Mouse (Mus musculus) gastrocnemius, postnatal 25 days (tissue): ENCODE measurements around the gene Sema6c. TPM values are rescaled to one million over a fixed set of nuclear protein-coding genes. Genes with fewer than 3 reads are reported as not detected.
"Not testable (repeated sequence)": the region's sequence is repeated elsewhere in the genome, so short reads cannot be mapped to it uniquely, and the experiment has no call there.

Experiments used
- DNase-seq: peaks from one replicate; pipeline ENCODE4 v3.0.0; 2022
- total RNA-seq, 2 experiments: library from RNA; stranded (reverse); gene quantifications; 1 replicate in 1 of 2; 2 replicates in 1 of 2; pipeline ENCODE4 v1.2.3; 2021

Sema6c gene
- total RNA-seq, 2 experiments from 2014 or later: 98.2 to 101 TPM

DNA sequence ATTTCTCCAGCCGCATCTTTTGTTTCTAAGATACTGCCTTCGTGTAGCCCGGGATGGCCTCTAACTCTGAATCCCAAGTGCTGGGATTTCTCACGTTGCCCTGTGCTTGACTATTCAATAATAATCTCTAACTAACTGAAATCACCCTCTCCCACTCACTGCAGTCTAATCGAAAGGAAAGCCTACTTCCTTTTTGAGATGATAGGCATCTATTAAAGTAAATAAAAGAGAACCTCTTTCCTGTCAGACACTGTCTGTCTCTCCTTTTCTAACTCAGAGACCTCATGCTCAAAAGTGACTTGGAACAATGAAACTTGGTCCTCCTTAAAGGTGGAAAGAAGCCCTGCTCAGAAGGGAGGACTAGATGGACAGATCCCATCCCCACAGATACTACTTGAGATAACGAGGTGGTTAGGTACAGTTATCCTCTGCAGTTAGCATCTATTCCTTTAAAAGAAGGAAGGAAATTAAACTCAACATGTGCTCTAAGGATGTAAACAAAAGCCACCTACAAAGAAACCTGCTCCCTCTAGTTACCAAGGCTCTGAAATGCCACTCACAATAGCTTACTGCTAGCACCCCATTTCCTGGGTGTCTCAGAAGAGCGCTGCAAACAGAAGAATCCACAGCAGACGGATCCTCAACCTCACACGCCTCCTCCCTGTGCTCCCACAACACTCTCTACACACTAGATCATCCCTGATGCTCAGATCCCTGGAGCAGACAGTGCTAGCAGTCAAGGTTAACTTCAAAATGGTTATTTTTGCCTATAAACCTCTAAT is 24.7 kb downstream of the Sema6c start:
- DNase-seq: no peak

DNA sequence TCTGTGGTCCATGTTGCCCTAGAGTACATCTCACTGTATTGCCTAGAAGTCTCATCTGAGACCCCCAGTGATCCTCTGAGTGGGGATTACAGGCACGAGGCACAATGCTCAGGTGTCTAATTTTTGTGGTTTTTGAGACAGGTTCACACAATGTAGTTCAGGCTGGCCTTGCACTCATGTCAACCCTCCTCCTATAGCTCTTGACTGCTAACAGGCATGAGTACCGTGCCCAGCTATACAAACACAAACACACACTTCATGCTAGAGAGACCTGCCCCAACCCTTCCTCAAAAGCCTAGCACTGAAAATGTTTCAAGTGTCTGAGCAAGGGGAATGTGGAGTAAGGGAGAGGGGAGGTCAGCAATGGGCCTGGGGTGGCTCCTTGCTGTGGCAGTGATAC is 25.8 kb downstream of the Sema6c start:
- no peak for DNase-seq

DNA sequence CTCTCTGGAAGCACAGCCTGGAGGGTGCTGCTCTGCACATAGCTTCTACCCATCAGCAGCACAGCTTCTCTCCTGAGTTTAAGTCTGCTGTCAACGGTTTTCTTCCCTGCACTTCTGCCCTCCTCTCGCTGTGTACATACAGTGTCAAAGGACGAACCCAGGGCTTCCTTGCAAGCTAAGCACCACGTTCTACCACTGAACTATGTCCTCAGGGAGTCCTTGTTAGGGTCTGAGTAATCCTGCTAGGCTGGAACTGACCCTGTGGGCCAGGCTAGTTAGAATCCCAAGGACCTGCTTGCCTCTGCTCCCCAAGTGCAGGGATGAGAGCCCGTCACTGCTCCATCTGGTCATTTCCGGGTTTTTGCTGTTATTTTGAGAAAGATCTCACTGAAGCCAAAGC is 26.6 kb downstream of the Sema6c start:
- no peak for DNase-seq

DNA sequence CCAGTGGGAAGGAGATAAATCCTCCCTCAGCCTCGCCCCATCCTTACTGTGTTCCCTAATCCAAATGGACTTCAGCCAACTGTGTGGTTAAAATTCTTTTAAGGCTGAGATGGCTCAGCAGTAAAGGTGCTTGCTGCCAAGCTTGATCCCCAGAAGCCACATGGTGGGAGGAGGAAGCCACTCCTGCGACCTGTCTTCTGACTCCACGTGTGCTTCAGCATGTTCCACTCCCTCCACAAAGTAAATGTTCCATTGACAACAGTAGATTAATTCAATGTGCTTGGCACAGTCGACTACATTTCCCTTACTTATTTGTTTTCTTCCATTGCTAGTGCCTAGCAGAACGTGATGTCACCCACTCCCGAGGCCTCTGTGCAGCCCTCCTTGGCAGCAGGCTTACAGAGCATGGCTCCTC is 34.5 kb downstream of the Sema6c start:
- no peak for DNase-seq

DNA sequence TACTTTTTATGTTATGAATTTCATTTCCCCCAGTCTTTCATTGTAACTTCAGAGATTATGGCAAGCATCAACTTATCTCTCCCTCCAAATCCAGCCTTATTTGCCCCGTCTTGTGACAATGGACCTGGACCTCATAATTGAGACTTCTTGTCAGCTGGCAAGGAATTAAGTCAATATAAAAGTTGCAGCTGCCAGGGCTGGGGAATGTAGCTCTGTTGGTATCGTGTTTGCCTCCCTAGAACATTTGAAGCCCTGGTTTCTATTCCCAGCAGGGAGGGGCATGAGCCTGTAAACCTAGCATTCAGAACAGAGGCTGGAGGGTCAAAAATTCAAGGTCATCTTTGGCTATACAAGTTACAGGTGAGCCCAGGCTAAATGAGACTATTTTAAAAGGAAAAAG is 35.5 kb downstream of the Sema6c start:
- DNase-seq: no peak

DNA sequence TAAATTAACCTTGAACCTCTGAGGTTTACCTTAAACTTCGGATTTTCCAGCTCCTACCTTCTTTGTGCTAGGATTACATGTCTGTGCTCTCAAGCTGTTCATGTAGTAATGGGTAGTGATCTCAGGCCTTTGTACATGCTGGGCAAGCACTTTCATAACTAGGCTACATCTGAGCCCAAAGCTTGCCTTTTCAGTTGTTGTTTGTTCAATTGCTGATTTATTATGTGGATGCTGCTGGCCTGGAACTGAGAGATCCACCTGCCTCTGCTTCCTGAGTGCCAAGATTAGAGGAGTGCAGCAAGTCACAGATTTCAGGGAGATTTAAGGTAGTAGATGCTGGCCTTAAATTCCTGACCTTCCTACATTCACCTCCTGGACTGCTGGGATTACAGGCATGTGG is 38.8 kb downstream of the Sema6c start:
- no peak for DNase-seq

DNA sequence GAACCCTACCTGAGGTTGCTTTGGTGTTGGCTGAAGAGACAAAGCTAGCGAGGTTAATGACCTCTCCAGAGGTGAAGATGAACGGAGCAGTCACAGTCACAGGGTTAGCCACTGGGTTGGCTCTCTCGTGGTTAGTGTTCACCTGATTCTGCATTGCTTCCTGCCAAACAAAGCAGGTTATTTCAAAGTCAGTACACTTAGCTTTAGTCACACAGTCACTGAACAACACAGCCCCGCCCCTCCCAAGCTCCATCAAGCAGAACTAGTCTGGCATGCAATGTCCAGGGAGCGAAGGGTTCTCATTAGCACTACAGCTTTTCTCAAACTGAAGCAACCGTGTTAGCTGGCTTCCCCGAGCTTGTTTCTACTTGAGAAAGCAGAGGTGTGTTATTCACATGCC is 39.9 kb downstream of the Sema6c start:
- no peak for DNase-seq

DNA sequence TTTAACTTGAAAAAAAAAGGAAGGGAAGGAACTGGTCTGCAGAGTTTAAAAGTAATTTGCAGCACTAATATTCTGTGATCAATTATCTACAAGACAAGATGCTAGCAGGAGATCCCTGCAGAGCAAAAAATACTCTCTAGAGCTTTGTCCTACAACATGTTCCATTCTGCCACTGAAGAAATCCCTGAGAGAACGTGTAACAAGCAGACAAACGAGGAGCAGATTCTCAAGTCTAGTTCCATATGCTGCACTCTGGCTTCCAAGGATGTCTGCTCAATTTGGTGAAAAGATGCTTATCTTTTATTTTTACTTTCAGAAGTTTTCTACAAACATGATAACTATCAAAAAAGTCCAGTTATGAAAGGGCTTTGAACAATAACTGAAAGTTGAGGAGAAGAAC is 40.3 kb downstream of the Sema6c start:
- no peak for DNase-seq

DNA sequence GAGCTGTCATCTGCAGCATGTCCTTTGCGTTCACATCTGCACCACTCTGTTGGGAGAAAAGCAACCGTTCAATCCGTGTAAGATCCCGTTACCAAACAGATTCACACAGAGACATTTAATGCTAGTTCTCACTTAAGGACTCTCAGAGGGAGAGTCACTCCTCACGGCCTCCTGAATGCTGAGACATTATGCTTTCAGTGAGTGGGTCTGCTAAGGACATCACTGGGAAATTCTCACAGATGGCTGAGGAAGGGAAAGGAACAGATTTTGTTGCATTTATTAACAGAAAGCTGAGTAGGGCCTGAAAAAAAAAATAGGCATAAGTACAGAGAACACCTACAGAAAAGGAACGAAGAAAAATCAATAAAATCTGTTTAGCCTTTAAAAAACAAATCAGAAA is 43.6 kb downstream of the Sema6c start:
- DNase-seq: no peak

DNA sequence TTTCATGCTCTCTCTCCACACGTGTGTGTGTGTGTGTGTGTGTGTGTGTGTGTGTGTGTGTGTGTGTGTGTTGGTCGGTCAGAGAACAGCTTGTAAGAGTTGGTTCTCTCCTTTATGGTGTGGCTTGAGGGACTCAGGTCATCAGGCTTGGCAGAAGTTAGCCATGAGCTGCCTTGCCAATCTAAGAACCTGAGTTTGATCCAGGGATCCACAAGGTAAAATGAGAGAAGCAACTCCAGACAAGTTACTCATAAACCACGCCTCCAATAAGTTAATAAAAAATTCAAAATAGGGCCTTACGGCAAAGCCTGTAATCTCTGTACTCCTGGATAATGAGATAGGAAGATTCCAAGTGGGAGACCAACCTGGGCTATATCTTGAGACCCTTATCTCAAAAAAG is 48.0 kb downstream of the Sema6c start:
- no peak for DNase-seq

DNA sequence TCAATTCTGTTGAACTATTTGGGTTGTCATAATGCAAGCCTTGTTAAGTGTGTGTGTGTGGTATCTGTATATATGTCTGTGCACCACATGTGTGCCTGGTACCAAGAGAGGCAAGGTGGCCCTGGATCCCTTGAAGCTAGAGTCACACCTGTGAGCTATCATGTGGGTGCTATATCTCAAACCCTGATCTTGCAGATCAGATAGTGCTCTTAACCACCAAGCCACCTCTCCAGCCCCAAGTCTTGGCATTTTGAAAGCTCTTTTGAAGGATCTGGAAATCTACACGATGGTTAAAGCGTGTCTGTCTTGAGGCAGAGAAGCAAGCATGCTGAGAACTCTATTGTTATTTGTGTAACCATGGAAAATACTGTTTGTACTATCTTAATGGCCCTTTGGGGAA is 50.3 kb downstream of the Sema6c start:
- DNase-seq: no peak

DNA sequence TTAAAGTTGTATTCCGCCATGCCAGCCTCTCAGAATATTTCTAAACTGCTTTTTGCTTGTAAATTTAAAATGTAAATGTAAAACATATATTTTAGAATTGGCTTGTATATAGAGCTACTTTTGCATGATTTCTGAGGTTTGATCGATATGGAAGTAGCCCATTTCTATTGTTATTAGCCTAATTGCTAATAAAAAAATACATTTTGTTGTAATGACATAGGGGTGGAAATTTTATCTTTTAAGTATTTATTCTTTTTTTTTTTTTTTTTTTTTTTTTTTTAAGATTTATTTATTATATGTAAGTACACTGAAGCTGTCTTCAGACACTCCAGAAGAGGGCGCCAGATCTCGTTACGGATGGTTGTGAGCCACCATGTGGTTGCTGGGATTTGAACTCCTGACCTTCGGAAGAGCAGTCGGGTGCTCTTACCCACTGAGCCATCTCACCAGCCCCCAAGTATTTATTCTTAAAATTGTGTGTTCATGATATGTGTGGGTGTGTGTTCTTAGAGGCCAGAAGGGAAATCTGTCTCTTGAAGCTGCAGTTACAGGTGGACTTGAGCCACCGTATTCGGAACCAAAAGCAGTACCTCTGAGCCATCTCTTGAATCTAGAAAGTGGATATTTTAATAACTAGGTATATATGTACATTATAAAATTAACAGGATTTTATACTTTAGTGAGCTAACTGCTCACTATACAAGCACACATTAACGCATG is 52.8 kb downstream of the Sema6c start:
- DNase-seq: not testable (repeated sequence)

DNA sequence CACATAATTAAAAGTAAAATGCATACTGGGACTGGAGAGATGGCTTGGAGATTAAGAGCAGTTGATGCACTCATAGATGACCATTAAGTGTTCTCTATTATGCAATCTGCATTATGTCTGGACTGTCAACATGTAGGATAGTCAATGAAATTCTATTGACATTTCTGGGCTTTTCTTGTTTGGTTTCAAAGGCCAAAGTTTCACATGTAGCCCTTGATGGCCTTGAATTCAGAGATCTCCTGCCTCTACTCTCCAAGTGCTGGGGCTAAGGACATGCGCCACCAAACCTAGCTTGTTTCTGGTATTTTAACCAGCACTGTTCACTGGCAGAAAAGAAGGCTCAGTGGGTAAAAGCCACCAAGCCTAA is 53.3 kb downstream of the Sema6c start:
- DNase-seq: no peak

DNA sequence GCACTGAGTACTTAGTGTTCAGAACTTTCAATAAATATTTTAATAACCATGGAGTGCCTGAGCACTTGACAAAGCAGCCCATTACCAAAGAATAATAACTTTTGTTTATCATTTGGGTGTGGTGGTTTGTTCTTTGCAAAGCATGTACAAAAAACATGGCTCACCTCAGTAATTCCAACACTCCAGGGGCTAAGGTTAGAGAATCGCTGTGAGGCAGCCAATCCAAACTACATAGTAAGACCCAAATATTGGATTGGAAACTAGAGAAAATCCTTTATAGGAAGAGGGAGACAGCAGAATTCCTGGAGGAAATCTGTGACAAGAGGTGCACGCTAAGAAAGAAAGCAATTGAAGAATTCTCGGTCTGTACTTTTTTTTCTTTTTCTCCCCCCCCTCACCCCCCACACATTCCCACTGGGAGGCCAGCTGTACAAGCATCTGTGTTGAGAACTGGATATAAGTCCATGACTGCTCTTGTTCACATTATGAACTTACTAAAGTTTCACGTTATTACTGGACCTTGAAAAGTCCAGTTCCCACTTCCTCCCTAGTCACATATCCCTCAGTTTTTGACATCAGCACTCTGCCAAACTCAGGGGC is 56.5 kb downstream of the Sema6c start:
- no peak for DNase-seq

DNA sequence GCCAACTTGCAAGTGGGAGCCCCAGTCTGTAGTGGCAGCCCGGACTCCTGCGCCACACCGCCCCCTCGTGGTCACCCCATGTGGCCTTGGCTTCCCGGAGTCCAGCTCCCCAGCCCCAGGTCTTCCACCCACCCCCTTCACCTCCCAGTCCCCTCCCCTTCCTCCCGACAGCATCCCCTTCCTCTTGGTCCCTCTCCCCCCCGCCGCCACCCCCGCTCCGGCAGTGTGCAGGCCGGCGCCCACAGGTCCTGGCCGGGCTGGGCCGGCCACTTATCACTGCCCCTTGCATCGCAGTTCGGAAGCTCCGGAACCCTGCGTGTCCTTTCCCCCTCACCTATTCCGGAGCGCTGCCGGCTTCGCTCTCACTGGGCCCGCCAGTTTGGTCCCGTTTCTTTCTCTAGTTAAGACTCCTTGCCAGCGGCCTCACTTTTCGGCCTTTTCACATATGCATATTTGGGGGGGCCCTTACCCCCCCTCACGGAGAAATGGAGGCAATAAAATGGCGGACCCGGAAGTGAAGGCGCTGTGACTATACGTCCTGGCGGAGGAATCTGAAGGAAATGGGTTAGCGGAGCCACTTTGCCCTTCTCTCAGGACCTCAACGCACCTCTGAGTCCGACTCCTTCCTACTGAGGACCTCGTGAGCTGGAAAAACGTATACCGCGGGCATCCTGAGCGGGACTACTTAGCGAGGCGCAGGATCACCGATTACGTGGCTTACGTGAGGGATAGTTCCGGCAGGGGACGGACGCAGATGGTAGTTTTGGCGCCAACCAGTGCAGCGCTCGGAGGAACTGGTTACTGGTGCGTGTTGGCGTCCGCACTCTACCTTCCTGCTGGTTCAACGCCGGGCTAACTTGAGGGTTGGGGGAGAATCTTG is 57.2 kb downstream of the Sema6c start, which contains the start of gene Gabpb2:
TSS of gene Gabpb2 (minus strand) at position 662 of the 880 bp plus-strand sequence.
- peak; percentile 95 for DNase-seq

DNA sequence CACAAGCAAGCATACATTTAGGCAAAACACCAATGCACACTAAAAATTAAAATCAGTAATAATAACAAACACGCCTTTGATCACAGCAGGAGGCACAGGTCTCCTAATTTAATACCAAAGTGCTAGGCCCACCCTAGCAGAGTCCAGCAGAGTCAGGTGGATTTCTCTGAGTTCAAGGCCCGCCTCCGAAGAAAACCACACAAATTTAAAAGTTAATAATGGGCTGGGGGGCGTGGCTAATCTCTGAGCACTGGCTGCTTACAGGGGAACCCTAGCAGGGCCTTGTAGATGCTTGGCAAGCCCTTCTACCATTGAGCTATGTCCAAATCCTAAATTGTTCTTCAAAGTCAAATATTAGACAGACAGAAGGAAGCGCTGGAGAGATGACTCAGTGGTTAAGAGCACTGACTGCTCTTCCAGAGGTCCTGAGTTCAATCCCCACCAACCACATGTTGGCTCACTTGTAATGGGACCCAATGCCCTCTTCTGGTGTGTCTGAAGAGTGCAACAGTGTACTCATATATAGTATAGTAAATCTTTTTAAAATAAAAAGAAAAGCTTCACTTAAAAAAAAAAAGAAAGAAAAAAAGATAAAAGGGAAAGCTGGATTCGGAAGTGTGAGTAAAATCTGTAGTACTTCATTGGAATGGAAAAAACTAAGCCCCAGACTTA is 58.3 kb downstream of the Sema6c start:
- no peak for DNase-seq

DNA sequence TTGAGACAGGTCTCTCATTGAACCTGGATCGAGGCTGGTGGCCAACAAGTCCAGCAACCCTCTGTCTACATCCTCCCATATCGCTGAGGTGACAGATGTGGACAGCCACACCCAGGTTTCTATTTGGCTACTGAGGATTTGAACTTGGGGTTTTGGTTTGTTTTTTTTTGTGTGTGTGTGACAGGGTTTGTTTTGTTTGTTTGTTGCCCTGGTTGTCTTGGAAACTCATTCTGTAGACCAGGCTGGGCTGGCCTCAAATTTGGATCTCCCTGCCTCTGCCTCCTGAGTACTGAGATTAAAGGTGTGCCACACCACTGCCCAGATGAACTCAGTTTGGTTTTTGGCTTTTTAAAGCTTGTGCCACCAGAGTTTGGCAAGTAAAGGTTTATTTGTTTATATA is 62.8 kb downstream of the Sema6c start:
- DNase-seq: no peak
